Comparison of ENCODE assay signal across 8 mouse cellular contexts in genomic region chr16:6348581-6349241, GRCm38 (mm10).
DNase-seq lines count a peak whose midpoint lies in the region; ATAC-seq lines count a peak whose summit lies in the region.

No protein-coding gene starts in this region.

- H3K27ac ChIP-seq in embryonic facial prominence, embryonic 11.5 days (replicated peaks; ENCODE audit: low read depth, low read length), result no peak overlapping the region
- H3K27ac ChIP-seq in hindbrain, embryonic 11.5 days (ENCODE audit: low read depth, low read length), result no peak overlapping the region; the same call in 1 of the 2 replicates
- H3K27ac ChIP-seq in limb, embryonic 11.5 days (replicated peaks; ENCODE audit: low read depth, low read length), result no peak overlapping the region

- peak overlapping the region; percentile 37 for H3K4me3 ChIP-seq in embryonic facial prominence, embryonic 11.5 days (ENCODE audit: low read depth, low read length)
- H3K4me3 ChIP-seq in hindbrain, embryonic 11.5 days (ENCODE audit: low read depth, low read length), result peak overlapping the region; percentile 42
- peak overlapping the region; percentile 25 for H3K4me3 ChIP-seq in limb, embryonic 11.5 days (ENCODE audit: low read depth, low read length)

- WGBS in embryonic facial prominence, embryonic 11.5 days, result under 1% methylated on average over 39 of the region's 41 CpGs
- under 1% methylated on average over 41 of the region's 41 CpGs for WGBS in hindbrain, embryonic 11.5 days
- WGBS in limb, embryonic 11.5 days, result 1% methylated on average over 37 of the region's 41 CpGs

- H3K9me3 ChIP-seq in embryonic facial prominence, embryonic 11.5 days (replicated peaks; ENCODE audit: control insufficient read depth, low read length), result no peaks in the 10 kb centered on the region
- no peaks in the 10 kb centered on the region for H3K9me3 ChIP-seq in hindbrain, embryonic 11.5 days (ENCODE audit: control insufficient read depth, low read length)
- H3K9me3 ChIP-seq in limb, embryonic 11.5 days (ENCODE audit: control insufficient read depth, low read length), result no peaks in the 10 kb centered on the region

- H3K4me2 ChIP-seq in embryonic facial prominence, embryonic 11.5 days (ENCODE audit: low read depth, low read length), result peak overlapping the region; percentile 68
- peak overlapping the region; percentile 71 for H3K4me2 ChIP-seq in hindbrain, embryonic 11.5 days (replicated peaks; ENCODE audit: low read depth, low read length)
- H3K4me2 ChIP-seq in limb, embryonic 11.5 days (ENCODE audit: low read depth, severe bottlenecking), result peak overlapping the region; percentile 64

- H3K36me3 ChIP-seq in embryonic facial prominence, embryonic 11.5 days (replicated peaks; ENCODE audit: control insufficient read depth, insufficient read depth, low read depth, low read length), result no peaks in the 10 kb centered on the region
- H3K36me3 ChIP-seq in hindbrain, embryonic 11.5 days (ENCODE audit: control insufficient read depth, insufficient read depth, low read length), result no peaks in the 10 kb centered on the region
- H3K36me3 ChIP-seq in limb, embryonic 11.5 days (ENCODE audit: control insufficient read depth, insufficient read depth, low read length), result no peaks in the 10 kb centered on the region

- DNase-seq in ES-CJ7 (ENCODE audit: low read depth, low spot score), result peak; percentile 27
- peak; percentile 13 for DNase-seq in WW6 (ENCODE audit: low read depth, low spot score)
- DNase-seq in embryonic facial prominence, embryonic 11.5 days (ENCODE audit: low spot score), result peak; percentile 70
- DNase-seq in hindbrain, embryonic 11.5 days (ENCODE audit: low spot score), result peak; percentile 67
- peak; percentile 58 for DNase-seq in limb, embryonic 11.5 days (ENCODE audit: low spot score)
- DNase-seq in retina, embryonic 14.5 days (ENCODE audit: low spot score), result peak; percentile 59
- no peak for DNase-seq in spleen, postnatal 4 days (ENCODE audit: low spot score in 2 of 2)

- H3K9ac ChIP-seq in embryonic facial prominence, embryonic 11.5 days (replicated peaks; ENCODE audit: low read length), result peak overlapping the region; percentile 28
- peak overlapping the region; percentile 59 for H3K9ac ChIP-seq in hindbrain, embryonic 11.5 days (ENCODE audit: low read depth, low read length)
- no peak overlapping the region for H3K9ac ChIP-seq in limb, embryonic 11.5 days (ENCODE audit: low read length)

- ATAC-seq in embryonic facial prominence, embryonic 11.5 days (replicated peaks; ENCODE audit: insufficient number of reproducible peaks, low FRiP score, low TSS enrichment, low read depth), result peak; percentile 67
- peak; percentile 83 for ATAC-seq in hindbrain, embryonic 11.5 days (ENCODE audit: low FRiP score)
- ATAC-seq in limb, embryonic 11.5 days (ENCODE audit: insufficient number of reproducible peaks, low FRiP score, low TSS enrichment, low read depth), result no peak; the same call in 1 of the 2 replicates
- ATAC-seq in monocyte, adult 5-6 weeks (replicated peaks; ENCODE audit: insufficient number of reproducible peaks, low FRiP score, low TSS enrichment, poor library complexity, severe bottlenecking), result no peak

- H3K4me1 ChIP-seq in embryonic facial prominence, embryonic 11.5 days (ENCODE audit: control insufficient read depth, insufficient read depth, low read length), result no peaks in the 10 kb centered on the region
- H3K4me1 ChIP-seq in hindbrain, embryonic 11.5 days (replicated peaks; ENCODE audit: control insufficient read depth, insufficient read depth, low read length), result peaks cover 3% of the 10 kb centered on the region; the same call in 1 of the 2 replicates
- H3K4me1 ChIP-seq in limb, embryonic 11.5 days (ENCODE audit: control insufficient read depth, insufficient read depth, low read length), result no peaks in the 10 kb centered on the region

- H3K27me3 ChIP-seq in embryonic facial prominence, embryonic 11.5 days (ENCODE audit: control insufficient read depth, insufficient read depth, low read length), result peaks cover 25% of the 10 kb centered on the region
- H3K27me3 ChIP-seq in hindbrain, embryonic 11.5 days (ENCODE audit: control insufficient read depth, insufficient read depth, low read length), result peaks cover 10% of the 10 kb centered on the region
- H3K27me3 ChIP-seq in limb, embryonic 11.5 days (ENCODE audit: control insufficient read depth, insufficient read depth, low read length), result peaks cover 25% of the 10 kb centered on the region

Comparison
In these comparisons a context has a peak if more than half of its experiments do, and no peak if none do; other contexts are left out.
1. DNase-seq: peak in ES-CJ7 (single experiment), WW6 (single experiment), embryonic facial prominence, embryonic 11.5 days (single experiment), hindbrain, embryonic 11.5 days (single experiment), limb, embryonic 11.5 days (single experiment) and retina, embryonic 14.5 days (single experiment); none in spleen, postnatal 4 days (0 of 2).
2. ATAC-seq: peak in embryonic facial prominence, embryonic 11.5 days (single experiment) and hindbrain, embryonic 11.5 days (single experiment); none in limb, embryonic 11.5 days (single experiment) and monocyte, adult 5-6 weeks (single experiment).
3. Peak in every context shown above with its lines, with median percentiles within 50 percentile points of each other: H3K4me2 ChIP-seq and H3K4me3 ChIP-seq.